Mouse (Mus musculus): Measurements from ENCODE around the gene Obscn.

Obscn gene

DNA sequence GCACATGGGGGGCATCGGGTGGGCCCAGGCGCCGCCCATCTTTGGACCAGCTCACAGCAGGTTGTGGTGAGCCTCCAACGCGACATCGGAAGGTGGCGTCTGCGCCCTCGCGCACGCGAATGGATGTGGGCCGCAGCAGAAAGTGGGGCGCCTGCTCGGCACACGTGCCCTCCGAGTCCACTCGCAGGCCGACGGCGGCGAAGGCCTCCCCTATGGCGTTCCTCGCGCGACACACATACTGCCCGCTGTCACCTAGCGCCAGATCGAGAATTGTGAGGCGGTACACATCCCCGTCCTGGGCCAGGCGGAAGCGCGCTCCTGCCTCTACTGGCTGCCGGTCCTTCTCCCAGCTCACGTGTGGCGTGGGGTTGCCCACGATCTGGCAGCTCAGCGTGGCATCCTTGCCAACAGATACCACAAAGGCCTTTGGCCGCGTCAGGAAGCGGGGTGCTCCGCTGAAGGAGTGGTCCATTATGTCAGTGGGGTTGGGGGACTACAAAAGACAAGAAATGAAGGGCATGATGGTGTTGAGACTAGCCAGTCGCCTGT, at the start of gene Obscn:
Obscn (minus strand) TSS at position 499 of the 549 bp plus-strand sequence.
- no peak for DNase-seq (ENCODE audit: low read depth)

DNA sequence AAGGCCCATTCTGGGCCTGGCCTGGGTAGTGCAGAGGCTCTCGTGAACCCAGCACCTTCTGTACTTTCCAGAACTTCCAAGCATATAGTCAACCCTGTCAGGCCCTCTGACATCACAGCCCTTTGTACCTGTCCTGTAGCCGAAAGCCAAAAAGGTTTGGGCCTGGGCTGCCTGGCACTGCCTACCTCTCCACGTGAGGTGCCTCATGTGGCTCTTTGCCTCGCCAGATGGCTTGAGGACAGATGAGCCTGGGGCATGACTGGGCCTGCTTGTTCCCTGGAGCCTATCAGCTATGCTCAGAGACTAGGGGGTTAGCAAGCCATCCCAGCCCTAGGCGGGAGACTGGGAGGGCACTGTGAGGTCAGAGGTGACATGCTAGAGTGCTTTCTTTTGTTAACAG, 49.3 kb upstream of the Obscn start:
- no peak for DNase-seq (ENCODE audit: low read depth)

DNA sequence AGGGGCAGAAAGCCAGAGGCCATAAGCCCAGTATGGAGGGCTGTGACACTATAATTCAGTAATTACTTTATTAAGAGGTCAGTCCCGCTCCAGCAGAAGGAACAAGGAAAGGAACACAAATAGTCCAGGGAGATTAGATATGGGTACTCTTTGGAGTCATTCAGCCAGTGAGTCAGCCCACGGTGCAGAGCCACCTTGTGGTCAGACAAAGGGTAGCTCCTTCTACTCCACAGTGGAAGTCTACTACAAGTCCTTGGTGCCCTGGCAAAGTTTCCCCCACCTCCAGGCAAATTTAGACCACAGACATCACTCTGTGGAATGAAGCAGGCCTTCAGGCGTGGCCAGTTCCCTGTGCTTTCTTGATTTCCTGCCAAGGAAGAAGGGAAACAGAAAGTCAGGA, 47.6 kb upstream of the Obscn start:
- DNase-seq (ENCODE audit: low read depth): no peak

DNA sequence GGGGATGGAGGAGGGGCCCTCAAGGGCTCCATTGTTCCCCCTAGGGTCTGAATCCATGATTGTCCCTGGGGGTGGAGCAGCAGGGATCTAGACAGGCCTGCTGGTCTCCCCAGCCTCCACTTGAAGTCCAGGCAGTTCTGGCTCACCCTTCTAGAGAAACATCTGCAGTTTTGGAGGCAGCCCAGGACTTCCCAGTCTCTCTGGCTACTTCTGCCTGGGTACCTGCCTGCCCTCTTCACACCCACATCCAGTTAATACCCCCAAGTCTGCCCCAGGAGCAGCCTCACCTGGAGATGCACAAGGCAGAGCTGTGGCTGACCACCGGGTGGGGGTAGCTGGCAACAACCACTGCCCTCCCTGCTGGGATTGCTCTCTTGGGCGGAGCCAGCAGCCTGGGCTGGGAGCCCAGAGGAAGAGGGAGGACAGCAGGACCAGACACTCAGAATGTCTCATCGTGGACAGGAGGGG, 46.7 kb upstream of the Obscn start, which contains the start of gene Gjc2:
Gjc2 (minus strand) TSS at position 350 of the 468 bp plus-strand sequence.
- no peak for DNase-seq (ENCODE audit: low read depth)

DNA sequence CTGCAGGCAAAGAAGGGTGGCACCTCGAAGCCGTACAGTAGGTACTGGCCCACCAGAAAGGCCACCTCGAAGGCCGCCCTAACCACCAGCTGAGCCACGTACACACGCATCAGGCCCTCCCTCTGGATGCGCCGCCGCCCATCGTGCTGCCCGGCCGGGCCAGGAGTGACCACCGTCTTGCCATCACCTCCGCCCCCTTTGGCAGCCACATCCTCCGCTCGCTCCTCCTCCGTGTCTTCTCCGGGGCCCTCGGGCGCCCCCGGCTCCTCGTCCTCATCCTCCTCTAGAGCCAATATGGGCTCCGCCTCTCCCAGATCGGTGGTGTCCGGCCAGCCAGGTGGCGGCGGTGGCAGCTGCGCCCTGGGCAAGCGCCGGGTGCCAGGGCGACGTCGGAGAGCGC, 40.7 kb upstream of the Obscn start:
- DNase-seq (ENCODE audit: low read depth): no peak

DNA sequence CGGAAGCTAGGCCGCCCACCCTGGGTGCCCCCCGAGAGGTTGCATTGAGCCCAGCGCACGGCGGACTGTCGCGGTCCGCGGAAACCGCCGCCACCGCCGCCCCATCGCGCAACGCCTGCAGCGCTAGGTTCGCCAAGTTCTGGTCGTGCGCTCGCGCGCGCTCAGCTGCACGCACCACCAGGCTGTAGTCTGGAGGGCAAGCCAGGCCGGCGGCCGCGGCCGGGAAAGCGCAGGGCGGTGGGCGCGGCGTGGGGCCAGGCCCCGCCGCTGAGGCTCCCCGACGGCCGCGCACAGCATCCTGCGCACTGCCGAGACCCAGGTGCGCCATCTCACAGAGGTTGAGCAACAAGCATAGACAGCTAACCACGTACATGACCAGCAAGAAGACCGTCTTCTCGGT, 40.3 kb upstream of the Obscn start:
- DNase-seq (ENCODE audit: low read depth): no peak

DNA sequence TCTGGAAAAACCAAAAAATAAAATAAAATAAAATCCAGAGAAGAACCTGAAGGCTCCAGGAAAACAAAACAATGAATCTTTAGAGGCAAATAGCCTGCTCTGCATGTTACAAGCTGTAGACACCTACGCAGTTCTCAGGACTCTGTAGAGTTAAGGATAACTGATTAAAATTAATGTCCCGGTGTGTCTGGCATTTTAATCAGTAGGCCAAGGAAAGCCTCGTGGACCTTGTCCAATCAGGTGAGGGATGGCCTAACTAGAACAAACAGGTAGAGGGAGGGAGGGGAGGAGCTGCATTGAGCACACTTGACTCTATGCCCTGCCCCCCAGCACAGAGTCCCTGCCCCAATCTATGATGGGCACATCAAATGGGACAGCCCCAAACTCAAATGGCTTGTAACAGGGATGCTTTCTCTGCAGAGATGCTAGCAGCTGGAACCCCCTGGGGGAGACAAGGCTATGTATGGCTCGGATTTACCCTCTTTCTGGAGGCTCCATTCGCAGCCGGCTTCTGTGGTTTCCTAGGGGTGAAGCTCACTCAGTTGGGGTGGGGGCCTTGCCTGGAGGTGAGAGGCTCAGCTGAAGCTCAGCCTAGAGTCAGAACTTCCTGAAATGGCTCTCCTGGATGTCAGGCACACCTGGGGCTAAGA, 38.1 kb upstream of the Obscn start:
- DNase-seq (ENCODE audit: low read depth): no peak

DNA sequence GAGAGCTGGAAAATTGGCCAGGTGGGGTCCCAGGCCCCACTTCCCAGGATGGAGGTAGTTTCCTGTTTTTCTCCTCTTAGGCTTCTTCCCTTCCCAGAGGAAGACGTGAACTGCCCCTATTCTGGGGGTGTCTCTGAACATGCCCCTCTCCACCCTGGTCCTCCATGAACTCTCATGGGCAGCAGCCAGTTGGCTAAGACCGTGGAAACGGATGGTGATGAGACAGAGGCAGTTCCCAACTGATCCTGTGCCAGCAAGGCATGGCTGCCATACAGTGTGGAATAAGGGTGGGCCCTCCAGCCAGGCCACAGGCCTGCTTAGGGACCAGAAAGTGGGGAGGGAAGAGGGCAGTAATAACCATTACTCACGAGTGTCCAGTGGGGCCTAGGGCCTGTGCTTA, 34.3 kb upstream of the Obscn start:
- no peak for DNase-seq (ENCODE audit: low read depth)

DNA sequence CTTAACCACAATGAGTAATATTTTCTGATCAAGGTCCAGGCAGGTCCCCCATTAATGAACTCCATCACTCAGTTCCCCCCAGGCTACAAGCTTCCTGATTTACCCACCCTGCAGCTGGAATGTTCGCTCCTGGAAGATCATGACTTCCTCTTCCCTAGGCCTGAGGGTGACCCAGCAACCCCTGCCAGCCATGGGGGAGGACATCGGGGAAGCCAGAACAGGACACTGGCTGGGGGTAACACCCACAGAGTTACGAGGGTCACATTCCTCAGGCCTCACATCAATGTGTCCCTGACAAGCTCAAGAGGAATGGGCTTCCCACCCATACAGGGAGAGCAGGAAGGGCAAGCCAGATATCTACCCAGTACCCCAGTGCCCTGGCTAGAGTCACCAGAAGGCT, 33.6 kb upstream of the Obscn start:
- no peak for DNase-seq (ENCODE audit: low read depth)

DNA sequence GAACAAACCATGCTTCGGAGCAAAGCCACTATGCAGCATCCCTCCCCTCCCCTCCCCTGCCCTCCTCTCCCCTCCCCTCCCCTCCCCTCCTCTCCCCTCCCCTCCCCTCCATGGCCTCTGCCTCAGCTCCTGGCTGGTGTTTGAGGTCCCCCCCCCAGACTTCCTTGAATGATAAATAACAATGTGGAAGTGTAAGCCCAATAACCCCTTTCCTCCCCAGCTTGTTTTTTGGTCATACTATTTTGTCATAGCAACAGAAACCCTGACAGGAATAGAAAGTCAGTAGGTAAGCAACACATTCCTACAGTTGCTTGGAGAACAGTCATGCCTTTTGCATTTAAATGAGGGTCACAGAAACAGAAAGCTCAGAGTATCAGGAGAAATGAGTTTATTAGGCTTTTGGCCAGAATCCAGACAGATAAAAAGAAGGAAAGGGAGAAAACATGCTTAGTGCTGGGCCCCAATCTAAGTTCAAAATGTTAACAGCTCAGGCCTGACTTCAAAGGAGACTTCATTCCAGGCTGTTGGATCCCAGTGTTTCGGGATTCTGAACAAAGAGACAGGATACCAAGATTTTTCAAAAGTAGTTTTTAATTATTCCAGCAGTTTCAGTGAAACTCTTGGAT, 29.5 kb upstream of the Obscn start:
- DNase-seq (ENCODE audit: low read depth): no peak

DNA sequence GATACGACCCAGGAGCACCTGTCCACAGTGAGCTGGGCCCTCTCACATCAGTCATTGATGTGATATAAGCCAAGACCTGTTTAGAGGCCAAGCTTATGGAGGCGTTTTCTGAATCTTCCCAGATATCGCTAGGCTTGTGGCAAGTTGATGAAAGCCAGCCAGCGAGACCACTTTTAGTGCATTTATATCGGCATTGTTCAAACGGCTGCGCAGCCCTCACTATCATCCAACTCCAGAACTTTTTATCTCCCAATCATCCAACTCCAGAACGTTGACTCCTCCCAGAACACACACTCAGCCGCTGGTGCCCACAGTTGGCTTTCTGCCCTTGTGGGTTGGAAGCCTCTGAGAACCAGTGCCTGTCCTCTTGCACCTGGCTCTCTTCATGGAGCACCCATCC, 28.2 kb upstream of the Obscn start:
- DNase-seq (ENCODE audit: low read depth): no peak

DNA sequence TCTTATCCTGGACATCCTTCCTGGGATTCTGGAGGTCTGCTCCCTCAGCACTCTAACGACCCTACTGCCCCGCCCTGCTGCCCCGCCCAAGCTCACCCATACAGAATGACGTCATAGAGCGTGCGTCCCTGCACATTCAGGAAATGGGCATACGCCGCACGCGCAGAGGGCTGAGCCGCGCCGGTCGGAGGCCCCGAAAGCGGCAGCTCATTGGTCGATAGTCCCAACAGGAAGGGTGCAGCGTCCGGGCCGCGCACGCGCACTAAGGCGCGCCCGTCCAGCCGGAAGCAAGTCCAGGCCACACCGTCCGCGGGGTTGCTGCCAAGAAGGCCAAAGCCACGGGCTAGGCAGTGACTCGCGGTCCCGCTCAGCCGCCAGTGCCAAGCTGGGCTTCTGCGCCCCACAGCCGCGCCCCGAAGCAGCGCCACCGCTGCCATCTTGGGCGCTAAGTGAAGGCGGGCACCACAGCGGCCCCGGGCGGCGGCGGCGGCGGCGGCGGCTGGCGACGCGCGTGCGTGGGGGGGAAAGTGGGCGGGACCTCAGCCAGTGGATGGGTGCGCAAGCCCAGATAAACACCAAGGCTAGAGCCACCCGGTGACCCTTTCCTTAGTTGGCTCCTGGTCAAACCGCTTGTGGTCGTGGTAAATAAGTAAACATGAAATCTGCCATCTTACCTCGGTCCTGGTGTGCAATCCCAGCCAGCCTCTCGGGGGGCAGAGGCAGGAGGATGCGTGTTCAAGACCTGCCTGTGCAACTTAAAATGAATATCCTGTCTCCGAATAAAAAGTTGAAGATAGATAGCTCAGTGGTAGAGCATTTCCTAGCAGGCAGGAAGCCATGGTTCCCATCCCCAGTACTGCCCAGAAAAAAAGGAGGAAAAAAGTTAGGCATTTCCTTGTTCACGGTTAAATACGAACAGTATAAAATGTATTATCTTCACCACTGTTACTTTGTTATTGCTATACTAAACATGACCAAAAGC, 27.3 kb upstream of the Obscn start, which contains the start of gene Iba57:
Iba57 (minus strand) TSS at position 485 of the 982 bp plus-strand sequence.
- peak; percentile 97 for DNase-seq (ENCODE audit: low read depth)

DNA sequence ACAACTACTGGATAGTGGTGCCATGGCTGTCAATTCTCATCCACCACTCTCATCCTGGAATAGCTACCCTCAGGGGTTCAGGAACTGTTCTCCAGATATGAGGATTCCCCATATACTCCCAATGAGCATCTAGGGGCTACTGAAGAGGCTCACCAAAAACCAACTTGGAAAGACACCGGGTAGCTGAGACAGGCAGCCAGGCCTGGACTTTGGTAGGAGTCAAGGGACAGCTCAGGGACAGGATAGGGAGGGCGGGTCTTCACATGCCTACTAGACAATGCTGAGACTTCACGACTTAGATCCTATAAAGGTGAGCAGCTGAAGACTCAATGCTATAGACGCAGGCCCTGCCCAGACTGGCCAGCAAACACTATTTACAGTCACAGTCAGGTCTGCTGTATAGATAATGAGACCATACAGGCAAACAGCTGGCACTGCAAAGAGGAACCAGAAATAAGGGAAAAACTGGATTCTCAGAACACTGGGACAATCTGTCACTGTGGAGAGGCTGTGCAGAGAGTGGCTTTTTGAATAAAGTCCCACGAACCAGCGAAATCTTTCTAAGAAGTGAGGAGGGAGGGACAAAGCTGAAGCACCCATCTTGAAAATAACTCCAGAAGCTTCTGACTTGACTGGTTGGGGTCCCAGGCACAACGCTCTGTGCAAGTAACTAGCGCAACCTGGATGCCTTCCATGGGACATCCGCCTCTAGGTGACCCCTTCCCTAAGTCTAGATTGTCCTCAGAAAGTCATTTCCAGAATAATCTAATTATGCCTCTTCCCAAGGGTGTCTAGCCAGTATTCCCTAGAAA, 26.4 kb upstream of the Obscn start:
- no peak for DNase-seq (ENCODE audit: low read depth)

DNA sequence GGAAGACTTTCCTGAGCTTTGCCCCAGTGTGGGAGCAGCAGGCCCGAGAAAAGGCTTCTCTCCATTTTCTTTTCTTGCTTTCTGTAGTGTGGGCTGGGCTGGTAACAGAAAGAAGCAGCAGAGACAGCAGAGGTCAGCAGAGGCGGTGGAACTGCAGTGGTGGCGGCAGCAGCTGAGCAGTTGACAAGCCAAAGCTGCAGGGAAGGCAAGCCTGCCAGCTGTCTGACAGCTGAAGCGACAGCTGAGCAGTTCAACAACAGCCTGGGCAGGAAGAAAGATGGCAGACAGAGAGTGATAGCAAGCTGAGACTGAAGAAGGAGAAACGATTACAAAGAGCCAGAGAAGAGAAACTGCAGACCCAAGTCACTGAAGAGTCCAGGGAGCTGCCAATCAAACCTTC, 25.2 kb upstream of the Obscn start:
- DNase-seq (ENCODE audit: low read depth): no peak

DNA sequence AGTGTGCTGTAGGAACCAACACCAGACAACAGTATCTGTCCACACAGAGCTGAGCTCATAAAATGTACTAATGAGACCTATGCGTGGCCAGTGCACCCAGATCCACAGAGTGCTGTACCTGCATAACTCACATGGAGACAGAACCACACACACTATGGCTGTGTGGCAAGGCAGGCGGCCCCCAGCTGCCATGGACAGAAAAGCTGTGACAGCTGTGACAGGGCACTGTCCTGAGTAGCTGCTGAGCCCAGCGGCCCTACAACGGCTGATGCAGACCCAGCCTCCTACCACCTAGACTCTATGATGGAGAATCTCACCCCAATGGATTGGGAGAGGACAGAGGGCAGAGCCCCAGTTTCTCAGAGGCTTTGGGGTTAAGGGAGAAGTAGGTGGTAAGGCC, 23.4 kb upstream of the Obscn start:
- no peak for DNase-seq (ENCODE audit: low read depth)

DNA sequence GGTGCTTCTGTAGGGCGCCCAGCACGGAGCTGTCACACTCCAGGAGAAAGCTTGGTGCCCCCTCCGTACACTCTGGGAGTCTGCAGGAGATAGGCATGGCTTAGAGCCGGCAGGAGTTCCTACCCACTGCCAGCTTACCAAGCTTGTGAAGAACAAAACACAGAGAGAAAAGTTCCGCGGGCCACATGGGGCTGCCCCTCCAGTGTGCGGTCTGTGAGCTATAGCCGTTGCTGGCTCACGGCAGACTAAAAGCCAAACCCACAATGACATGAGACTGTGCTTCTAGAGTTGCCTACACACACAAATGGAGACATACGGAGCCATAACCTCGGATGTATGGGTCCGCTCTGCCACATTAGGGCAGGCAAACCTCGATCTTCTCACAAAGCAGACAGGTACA, 22.9 kb upstream of the Obscn start:
- no peak for DNase-seq (ENCODE audit: low read depth)

DNA sequence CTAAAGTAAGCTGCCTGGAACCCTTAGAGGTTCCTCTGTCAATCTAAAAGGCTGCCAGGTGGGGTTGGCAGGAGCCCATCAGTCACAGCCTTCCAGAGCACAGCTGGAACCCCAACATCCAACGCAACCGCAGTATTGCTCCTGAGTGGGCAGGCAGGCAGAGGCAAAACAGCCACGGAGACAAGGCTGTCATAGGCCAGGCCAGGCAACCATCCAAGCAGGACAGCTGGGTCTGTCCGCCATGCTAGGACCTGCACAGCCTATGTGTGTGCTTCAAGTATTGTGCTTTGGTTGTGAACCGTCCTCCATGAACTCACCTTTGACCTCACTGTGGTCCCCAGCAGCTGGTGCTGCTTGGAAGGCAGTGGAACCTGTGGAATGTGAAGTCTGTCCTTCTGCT, 19.7 kb upstream of the Obscn start:
- DNase-seq (ENCODE audit: low read depth): no peak

DNA sequence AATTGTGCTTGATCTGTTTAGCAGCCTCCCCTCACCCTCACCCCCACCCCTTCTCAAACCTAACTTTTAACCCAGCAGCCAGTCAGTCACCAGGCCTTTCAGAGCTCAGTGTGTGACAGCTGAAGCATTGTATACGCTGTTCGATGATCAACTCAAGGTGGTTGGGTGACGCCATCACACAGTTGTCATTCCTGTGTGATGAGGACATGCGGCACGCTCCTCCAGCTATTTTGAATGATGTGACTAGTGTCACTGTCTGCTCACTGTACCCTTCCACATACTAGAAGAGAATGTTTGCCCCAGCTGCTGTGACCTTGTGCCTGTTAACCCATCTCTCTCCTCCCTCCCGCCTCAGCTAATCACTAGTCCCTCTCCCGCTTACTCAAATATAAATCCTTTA, 18.0 kb upstream of the Obscn start:
- DNase-seq (ENCODE audit: low read depth): no peak

DNA sequence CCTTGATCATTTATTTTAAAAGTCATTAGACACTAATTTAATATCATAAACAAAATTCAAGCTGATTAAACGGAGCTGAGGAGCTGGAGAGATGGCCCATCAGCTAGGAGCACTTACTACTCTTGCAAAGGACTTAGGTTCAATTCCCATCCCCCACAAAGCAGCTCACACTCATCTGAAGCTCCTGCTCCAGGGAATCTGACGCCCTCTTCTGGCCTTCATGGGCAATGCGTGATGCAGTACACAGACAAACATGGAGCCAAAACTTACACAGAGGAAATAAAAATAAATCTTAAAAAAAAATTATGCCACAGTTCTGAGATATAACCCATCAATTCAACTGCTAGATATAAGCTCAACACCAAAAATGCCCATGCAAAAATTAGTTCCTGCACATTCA, 15.5 kb upstream of the Obscn start:
- DNase-seq (ENCODE audit: low read depth): no peak

DNA sequence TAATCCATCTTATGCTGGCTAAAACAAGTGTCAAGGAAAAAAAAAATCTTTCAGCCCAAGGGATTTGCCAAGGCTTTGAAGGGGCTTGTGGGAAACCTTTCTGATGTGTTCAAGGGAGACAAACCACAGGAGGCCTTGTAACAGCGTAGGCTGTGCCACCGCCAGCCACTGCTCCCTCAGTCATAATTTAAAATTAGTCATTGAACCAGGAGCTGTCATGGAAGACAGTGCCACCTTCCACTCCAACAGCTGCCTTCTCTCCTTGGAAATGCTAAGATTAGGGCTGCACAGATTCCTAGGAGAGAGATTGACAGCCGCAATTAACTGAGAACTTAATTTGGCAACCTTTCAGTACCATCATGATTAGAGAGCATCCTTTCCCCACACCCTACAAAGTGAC, 13.1 kb upstream of the Obscn start:
- no peak for DNase-seq (ENCODE audit: low read depth)

DNA sequence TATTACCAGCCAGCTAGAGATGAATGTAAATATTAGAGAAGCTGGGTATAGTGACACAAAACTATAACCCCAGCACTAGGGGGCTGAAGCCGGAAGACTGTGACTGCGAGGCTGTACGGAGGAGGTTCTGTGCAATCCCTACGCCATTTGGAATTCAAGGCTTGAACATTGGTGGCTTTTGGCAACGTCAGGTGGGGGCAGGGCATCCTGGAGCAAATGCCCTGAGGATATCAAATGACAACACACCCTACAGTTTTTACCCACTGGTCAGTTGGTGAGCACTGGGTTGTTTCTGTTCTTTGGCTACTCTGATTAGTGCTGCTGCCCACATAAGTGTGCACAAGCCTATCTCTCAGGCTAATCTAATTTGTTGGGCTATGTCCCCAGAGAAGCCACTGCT, 6.8 kb upstream of the Obscn start:
- no peak for DNase-seq (ENCODE audit: low read depth)
